Mouse (Mus musculus) MEL (cell line): ENCODE measurements around the gene Palm. TPM values are rescaled to one million over a fixed set of nuclear protein-coding genes. Genes with fewer than 3 reads are reported as not detected.
A peak's percentile ranks its signal among the peaks of the same experiment; 100 is the strongest.

Experiments
- DNase-seq: peaks from one replicate; pipeline ENCODE4 v3.0.0; 2011; ENCODE audit warnings: low read depth, low spot score
- H3K27ac ChIP-seq: 2 replicates; pipeline ENCODE4 v1.5.1; 2012; ENCODE audit warnings: low read depth, mild to moderate bottlenecking, control low read depth, low read length, moderate library complexity; ENCODE audit not compliant: control insufficient read depth
- H3K27me3 ChIP-seq, 2 experiments: fragments of 150-350 bp in 1 of 2; sonication (generic) in 1 of 2; 2 replicates each; pipeline ENCODE4 v1.6.1; 2012; ENCODE audit warnings: low read length in 2 of 2, mild to moderate bottlenecking in 2 of 2, improper control_type of control experiment in 1 of 2, moderate library complexity in 1 of 2; ENCODE audit not compliant: insufficient read depth in 2 of 2, control insufficient read depth in 1 of 2
- H3K36me3 ChIP-seq, 2 experiments: 2 replicates each; pipeline ENCODE4 v1.6.1; 2012 to 2014; ENCODE audit warnings: low read length in 2 of 2, improper control_type of control experiment in 1 of 2, inconsistent platforms in 1 of 2, mild to moderate bottlenecking in 1 of 2; ENCODE audit not compliant: insufficient read depth in 2 of 2, control insufficient read depth in 1 of 2
- H3K4me1 ChIP-seq, 2 experiments: fragments of 150-350 bp in 1 of 2; sonication (generic) in 1 of 2; 2 replicates each; pipeline ENCODE4 v1.6.1; 2012; ENCODE audit warnings: low read length in 2 of 2, improper control_type of control experiment in 1 of 2, mild to moderate bottlenecking in 1 of 2; ENCODE audit not compliant: insufficient read depth in 2 of 2, control insufficient read depth in 1 of 2
- H3K4me3 ChIP-seq, 2 experiments: fragments of 150-350 bp in 1 of 2; sonication (generic) in 1 of 2; 2 replicates each; pipeline ENCODE4 v1.5.1; 2012; ENCODE audit warnings: low read depth in 2 of 2, low read length in 2 of 2, mild to moderate bottlenecking in 2 of 2, moderate library complexity in 2 of 2, control low read depth in 1 of 2, improper control_type of control experiment in 1 of 2; ENCODE audit not compliant: control insufficient read depth in 1 of 2, insufficient read depth in 1 of 2
- H3K79me2 ChIP-seq: 2 replicates; pipeline ENCODE4 v1.6.1; 2012; ENCODE audit warnings: mild to moderate bottlenecking, low read length, moderate library complexity; ENCODE audit not compliant: control insufficient read depth, poor library complexity, insufficient read depth
- H3K9ac ChIP-seq: 2 replicates; pipeline ENCODE4 v1.6.1; 2012; ENCODE audit warnings: low read depth, mild to moderate bottlenecking, control low read depth, low read length, moderate library complexity; ENCODE audit not compliant: control insufficient read depth, poor library complexity, severe bottlenecking
- H3K9me3 ChIP-seq: fragments of 150-350 bp; sonication (generic); replicated peaks from 2 replicates; pipeline ENCODE4 v1.6.1; 2012; ENCODE audit warnings: mild to moderate bottlenecking, low read length, improper control_type of control experiment, moderate library complexity; ENCODE audit not compliant: insufficient read depth
- CHD1 ChIP-seq: IDR thresholded peaks from 2 replicates; pipeline ENCODE4 v1.6.1; 2012; ENCODE audit warnings: low read depth, mild to moderate bottlenecking, inconsistent platforms, low read length, improper control_type of control experiment
- CHD2 ChIP-seq: IDR thresholded peaks from 2 replicates; pipeline ENCODE4 v1.6.1; 2011; ENCODE audit warnings: low read length, improper control_type of control experiment
- CTCF ChIP-seq, 3 experiments: IDR thresholded peaks in 2 of 3; conservative IDR thresholded peaks in 1 of 3; 2 replicates each; pipeline ENCODE4 v1.5.1; 2011 to 2012; ENCODE audit warnings: low read length in 3 of 3, low read depth in 2 of 3, mild to moderate bottlenecking in 2 of 3, improper control_type of control experiment in 1 of 3, inconsistent platforms in 1 of 3, mixed read lengths in 1 of 3, moderate library complexity in 1 of 3; ENCODE audit not compliant: control insufficient read depth in 1 of 3, insufficient read depth in 1 of 3, poor library complexity in 1 of 3, severe bottlenecking in 1 of 3
- E2F4 ChIP-seq: IDR thresholded peaks from 2 replicates; pipeline ENCODE4 v1.6.1; 2011; ENCODE audit warnings: low read depth, low read length, improper control_type of control experiment, borderline replicate concordance
- ELF1 ChIP-seq: IDR thresholded peaks from 2 replicates; pipeline ENCODE4 v1.6.1; 2014; ENCODE audit warnings: low read depth, mild to moderate bottlenecking, inconsistent platforms, low read length, improper control_type of control experiment, moderate library complexity
- EP300 ChIP-seq, 2 experiments: IDR thresholded peaks; 2 replicates each; pipeline ENCODE4 v1.6.1; 2011; ENCODE audit warnings: improper control_type of control experiment in 2 of 2, low read length in 2 of 2, low read depth in 1 of 2, mild to moderate bottlenecking in 1 of 2
- KAT2A ChIP-seq: conservative IDR thresholded peaks from 2 replicates; pipeline ENCODE4 v1.6.1; 2012; ENCODE audit warnings: low read depth, low read length, improper control_type of control experiment, inconsistent platforms
- MAX ChIP-seq: IDR thresholded peaks from 2 replicates; pipeline ENCODE4 v1.6.1; 2011; ENCODE audit warnings: low read length, improper control_type of control experiment
- MAZ ChIP-seq: IDR thresholded peaks from 2 replicates; pipeline ENCODE4 v1.6.1; 2012; ENCODE audit warnings: low read depth, mild to moderate bottlenecking, inconsistent platforms, low read length, improper control_type of control experiment
- MEF2A ChIP-seq: IDR thresholded peaks from 2 replicates; pipeline ENCODE4 v1.6.1; 2014; ENCODE audit warnings: low read depth, mild to moderate bottlenecking, inconsistent platforms, low read length, improper control_type of control experiment; ENCODE audit not compliant: poor library complexity, insufficient replicate concordance, severe bottlenecking; ENCODE audit errors: extremely low read depth
- MYB ChIP-seq: IDR thresholded peaks from 2 replicates; pipeline ENCODE4 v1.6.1; 2011; ENCODE audit warnings: mild to moderate bottlenecking, low read depth, low read length, improper control_type of control experiment
- POLR2A ChIP-seq, 2 experiments: IDR thresholded peaks; 2 replicates each; pipeline ENCODE4 v1.6.1; 2011 to 2012; ENCODE audit warnings: low read length in 2 of 2, mild to moderate bottlenecking in 2 of 2, control low read depth in 1 of 2, improper control_type of control experiment in 1 of 2, low read depth in 1 of 2, moderate library complexity in 1 of 2; ENCODE audit not compliant: control insufficient read depth in 1 of 2, insufficient read depth in 1 of 2, poor library complexity in 1 of 2
- POLR2AphosphoS5 ChIP-seq: IDR thresholded peaks from 2 replicates; pipeline ENCODE4 v1.6.1; 2012; ENCODE audit warnings: low read depth, borderline replicate concordance, mild to moderate bottlenecking, inconsistent platforms, low read length, moderate library complexity, mixed read lengths
- RCOR1 ChIP-seq: IDR thresholded peaks from 2 replicates; pipeline ENCODE4 v1.6.1; 2012; ENCODE audit warnings: low read depth, mild to moderate bottlenecking, inconsistent platforms, low read length, improper control_type of control experiment
- SIN3A ChIP-seq: IDR thresholded peaks from 2 replicates; pipeline ENCODE4 v1.6.1; 2012; ENCODE audit warnings: low read length, improper control_type of control experiment, inconsistent platforms
- TCF12 ChIP-seq: IDR thresholded peaks from 2 replicates; pipeline ENCODE4 v1.6.1; 2014; ENCODE audit warnings: low read depth, mild to moderate bottlenecking, inconsistent platforms, low read length, improper control_type of control experiment, moderate library complexity
- USF1 ChIP-seq: IDR thresholded peaks from 2 replicates; pipeline ENCODE4 v1.6.1; 2014; ENCODE audit warnings: low read depth, mild to moderate bottlenecking, inconsistent platforms, low read length, improper control_type of control experiment, moderate library complexity
- polyA plus RNA-seq, 2 experiments: library from polyadenylated mRNA; stranded (reverse) in 1 of 2; unstranded in 1 of 2; fragments of >175 nt in 1 of 2; fragments of >200 nt in 1 of 2; gene quantifications; 2 replicates each; pipeline versions ENCODE4 v1.2.1 to v1.2.4; 2012; ENCODE audit warnings: low replicate concordance in 2 of 2, low read depth in 1 of 2; ENCODE audit not compliant: insufficient read length in 2 of 2, insufficient read depth in 1 of 2, missing spikeins in 1 of 2
- total RNA-seq: library from RNA; depleted of rRNA; stranded (reverse); fragments of 300-350 nt; gene quantifications from 2 replicates; pipeline ENCODE4 v1.2.3, GENCODE M21; 2012

Palm gene
- total and polyA plus RNA-seq, 3 experiments, result 4.8 to 15.5 TPM; not detected in 1

- Histone ChIP-seq H3K4me1 (peaks cover 2 to 17% of the 10 kb centered on the region in 2 experiments; a peak in 2 of 4 replicates), H3K9me3 (no peaks in the 10 kb centered on the region), H3K27ac (no peak overlapping the region), H3K27me3 (no peaks in the 10 kb centered on the region), H3K79me2 (peaks cover 56% of the 10 kb centered on the region), H3K36me3 (peaks cover 18 to 19% of the 10 kb centered on the region in 2 experiments), H3K4me3 (no peak overlapping the region), H3K9ac (no peak overlapping the region)
- no peak for DNase-seq
- TF ChIP-seq USF1 (no peak), KAT2A (no peak), CHD2 (no peak), MAZ (no peak), EP300 (IDR thresholded peaks at IDR 0.05; ENCODE audit: low read depth in 1 of 2, low read length in 2 of 2) (no peak), MEF2A (no peak), TCF12 (no peak), POLR2AphosphoS5 (no peak; the same call in 1 of the 2 replicates), CTCF (IDR thresholded peaks at IDR 0.05 in 2 of 3, conservative IDR thresholded peaks at IDR 0.05 in 1 of 3; ENCODE audit: control insufficient read depth in 1 of 3, insufficient read depth in 1 of 3, low read depth in 2 of 3, low read length in 3 of 3, poor library complexity in 1 of 3, severe bottlenecking in 1 of 3) (no peak), MYB (no peak), ELF1 (no peak), MAX (no peak), SIN3A (no peak), CHD1 (no peak), E2F4 (no peak), POLR2A (IDR thresholded peaks at IDR 0.05; ENCODE audit: control insufficient read depth in 1 of 2, insufficient read depth in 1 of 2, low read depth in 1 of 2, low read length in 2 of 2, poor library complexity in 1 of 2) (no peak), RCOR1 (no peak)
Observed at GRCm38 (mm10) chr10:79859116-79859515, 65.7 kb downstream of the Palm start.

GRCm38 (mm10) chr10:79860079-79860911, 66.9 kb downstream of the Palm start:
- Histone ChIP-seq H3K9ac (no peak overlapping the region), H3K36me3 (peaks cover 18 to 19% of the 10 kb centered on the region in 2 experiments), H3K9me3 (no peaks in the 10 kb centered on the region), H3K27ac (no peak overlapping the region), H3K4me1 (peaks cover 2 to 17% of the 10 kb centered on the region in 2 experiments; a peak in 2 of 4 replicates), H3K4me3 (no peak overlapping the region), H3K27me3 (no peaks in the 10 kb centered on the region), H3K79me2 (peaks cover 48% of the 10 kb centered on the region)
- no peak for DNase-seq
- TF ChIP-seq POLR2A (IDR thresholded peaks at IDR 0.05; ENCODE audit: control insufficient read depth in 1 of 2, insufficient read depth in 1 of 2, low read depth in 1 of 2, low read length in 2 of 2, poor library complexity in 1 of 2) (0 out of 4 replicates have a peak, but pooled peaks of 1 of the 2 experiments have one; percentile 35), CHD2 (no peak)
